Mouse (Mus musculus) adrenal gland, postnatal 10 days (tissue): ENCODE measurements around the gene Plcg2. TPM values are rescaled to one million over a fixed set of nuclear protein-coding genes. Genes with fewer than 3 reads are reported as not detected.

Experiments used
- DNase-seq: peaks from one replicate; pipeline ENCODE4 v3.0.0; 2021; ENCODE audit warnings: mixed read lengths
- long read RNA-seq, 2 experiments: library from polyadenylated mRNA; stranded (forward); transcript quantifications; one replicate each; pipeline ENCODE4 v2.0.0; 2021
- total RNA-seq, 2 experiments: library from RNA; stranded (reverse); gene quantifications; 2 replicates each; pipeline ENCODE4 v1.2.3; 2021

Gene Plcg2
- total RNA-seq, result 1 to 10 TPM; 4.9 to 5.1 TPM
- long read RNA-seq, experiment 1, full-length matches to known transcripts, result 3 of 4 reads
- long read RNA-seq, experiment 1, partial matches to known transcripts, result 1 of 4 reads
- long read RNA-seq, experiment 1, other reads (novel, unspliced or antisense), result 0 of 4 reads
- long read RNA-seq, experiment 2, full-length matches to known transcripts, result 4 of 4 reads
- long read RNA-seq, experiment 2, partial matches to known transcripts, result 0 of 4 reads
- long read RNA-seq, experiment 2, other reads (novel, unspliced or antisense), result 0 of 4 reads

DNA sequence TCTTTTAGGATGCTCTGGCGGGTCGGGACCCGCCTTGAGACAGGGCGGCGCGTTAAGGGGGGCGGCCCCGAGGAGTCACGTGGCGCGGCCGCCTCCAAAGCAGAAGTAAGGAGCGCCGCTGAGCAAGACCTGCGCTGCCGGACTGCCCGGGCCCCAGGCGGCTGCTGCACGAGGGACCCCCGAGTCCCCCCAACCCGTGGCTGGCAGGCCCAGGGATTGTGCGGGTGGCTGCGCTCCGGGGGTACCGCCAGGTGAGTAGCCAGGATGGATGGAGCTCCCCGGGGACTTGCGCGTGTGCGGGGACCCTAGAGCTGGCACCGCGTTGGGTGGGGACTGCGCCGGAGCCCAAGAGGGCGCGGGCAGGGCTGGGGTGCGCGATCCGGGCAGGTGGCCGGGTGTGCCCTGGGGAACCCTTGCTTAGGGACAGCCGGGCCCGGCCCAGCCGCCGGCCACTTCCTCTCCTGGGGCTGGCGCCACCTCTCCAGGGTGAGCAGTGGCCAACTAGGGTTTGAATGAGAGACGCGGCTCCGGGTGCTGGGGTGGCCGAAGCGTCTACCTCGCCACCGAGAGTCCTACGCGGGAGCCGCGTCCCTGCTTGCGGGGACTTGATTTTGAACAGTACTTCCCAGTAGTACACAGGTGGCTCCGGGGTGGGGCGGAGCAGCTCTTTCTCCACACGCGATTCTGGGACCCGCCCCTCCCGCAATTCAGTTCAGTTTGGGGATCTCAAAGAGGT, at the start of gene Plcg2:
Plcg2 (plus strand) TSS at position 113 of the 736 bp plus-strand sequence.
- DNase-seq, result peak; percentile 57

DNA sequence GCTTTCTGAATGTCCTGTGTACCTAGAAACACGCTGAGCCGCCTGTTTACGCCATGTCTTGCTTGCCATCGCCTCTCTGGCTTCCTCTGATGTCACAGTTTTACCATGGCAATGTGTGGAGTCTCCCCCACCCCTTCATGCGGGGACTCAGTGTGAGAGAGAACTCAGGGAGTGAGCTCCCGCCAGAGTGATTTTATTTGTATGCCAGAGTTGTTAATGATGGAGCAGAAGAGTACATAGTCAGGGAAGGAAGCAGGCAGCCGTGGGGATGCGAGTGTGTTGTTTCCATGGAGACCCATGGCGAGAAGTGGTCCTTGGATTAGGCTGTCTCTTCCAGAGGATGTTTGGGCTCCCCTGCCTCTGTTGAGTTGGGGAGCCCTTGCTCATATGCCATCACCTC, 47.0 kb upstream of the Plcg2 start:
- DNase-seq, result no peak

DNA sequence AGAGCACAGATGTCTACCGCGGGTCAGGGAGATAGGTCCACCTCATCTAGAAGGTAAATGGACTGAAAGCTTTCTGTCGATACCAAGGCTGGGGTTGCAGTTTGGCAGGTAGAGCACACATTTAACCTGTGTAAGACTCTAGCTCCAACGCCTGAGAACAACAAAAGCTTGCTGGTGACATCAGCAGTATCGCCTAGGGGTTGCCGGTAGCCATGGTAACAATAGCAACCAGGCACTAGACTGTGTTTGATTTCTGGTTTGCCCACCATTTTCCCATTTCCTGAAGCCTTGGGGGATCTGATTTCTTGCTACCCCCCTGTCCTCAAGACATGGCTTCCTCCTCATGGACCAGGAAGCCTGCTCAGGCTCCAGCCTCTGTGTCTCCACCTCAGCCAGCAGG, 44.1 kb upstream of the Plcg2 start:
- DNase-seq, result no peak

DNA sequence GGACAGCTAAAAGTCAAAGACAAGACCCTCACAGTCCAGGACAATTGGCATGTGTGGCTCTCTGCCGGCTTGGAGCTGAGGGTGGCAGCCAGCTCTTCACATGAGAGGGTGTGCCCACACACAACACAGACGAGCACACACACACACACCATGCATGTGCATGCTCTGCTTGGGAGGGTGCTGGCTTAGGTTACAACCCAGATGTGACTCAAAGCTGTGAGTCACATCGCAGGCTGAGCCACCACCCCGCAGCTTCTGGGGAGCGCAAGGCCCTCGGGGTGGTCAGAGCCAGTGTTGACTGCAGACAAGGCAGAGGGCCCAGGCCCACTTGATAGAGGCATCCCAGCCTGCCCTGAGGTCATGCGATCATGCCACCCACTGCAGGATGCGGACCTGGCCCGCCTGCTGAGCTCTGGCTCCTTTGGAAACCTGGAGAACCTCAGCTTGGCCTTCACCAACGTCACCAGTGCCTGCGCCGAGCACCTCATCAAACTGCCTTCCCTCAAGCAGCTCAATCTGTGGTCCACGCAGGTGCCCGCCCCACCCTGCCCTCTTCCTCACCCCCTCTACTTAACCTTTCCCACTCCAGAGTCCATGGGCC, 43.5 kb upstream of the Plcg2 start:
- peak; percentile 47 for DNase-seq

DNA sequence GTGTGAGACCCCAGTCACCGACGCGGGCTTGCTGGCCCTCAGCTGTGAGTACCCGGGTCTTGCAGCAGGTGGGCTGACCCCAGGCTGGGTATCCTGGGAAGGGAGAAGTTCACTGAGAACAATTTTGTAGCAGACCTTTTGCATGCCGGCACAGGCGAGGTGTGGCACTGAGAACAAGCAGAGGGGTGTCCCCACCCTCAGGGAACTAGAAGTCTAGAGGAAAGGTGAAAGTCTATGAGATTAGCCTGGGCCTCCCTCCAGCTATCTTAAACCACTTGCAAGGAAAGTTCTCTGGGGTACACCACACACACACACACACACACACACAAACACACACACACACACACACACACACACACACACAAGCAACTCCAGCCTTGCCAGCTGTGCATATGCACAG, 42.4 kb upstream of the Plcg2 start:
- DNase-seq, result no peak

DNA sequence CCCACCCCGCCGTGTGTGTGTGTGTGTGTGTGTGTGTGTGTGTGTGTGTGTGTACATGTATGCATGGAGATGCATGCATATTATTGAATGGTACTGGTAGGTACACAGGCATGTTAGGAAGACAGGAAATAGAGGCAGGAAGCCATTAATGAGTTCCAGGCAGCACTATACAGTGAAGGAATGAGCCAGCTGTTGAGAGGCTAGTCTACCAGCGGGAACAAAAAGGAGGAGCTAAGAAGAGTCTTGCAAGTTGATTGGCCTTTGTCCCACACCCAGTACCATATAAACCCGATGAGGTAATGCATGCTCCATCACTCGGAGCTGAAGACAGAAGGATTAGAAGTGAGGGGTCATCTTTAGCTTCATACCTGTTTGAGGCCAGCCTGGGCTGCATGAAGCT, 39.7 kb upstream of the Plcg2 start:
- no peak for DNase-seq

DNA sequence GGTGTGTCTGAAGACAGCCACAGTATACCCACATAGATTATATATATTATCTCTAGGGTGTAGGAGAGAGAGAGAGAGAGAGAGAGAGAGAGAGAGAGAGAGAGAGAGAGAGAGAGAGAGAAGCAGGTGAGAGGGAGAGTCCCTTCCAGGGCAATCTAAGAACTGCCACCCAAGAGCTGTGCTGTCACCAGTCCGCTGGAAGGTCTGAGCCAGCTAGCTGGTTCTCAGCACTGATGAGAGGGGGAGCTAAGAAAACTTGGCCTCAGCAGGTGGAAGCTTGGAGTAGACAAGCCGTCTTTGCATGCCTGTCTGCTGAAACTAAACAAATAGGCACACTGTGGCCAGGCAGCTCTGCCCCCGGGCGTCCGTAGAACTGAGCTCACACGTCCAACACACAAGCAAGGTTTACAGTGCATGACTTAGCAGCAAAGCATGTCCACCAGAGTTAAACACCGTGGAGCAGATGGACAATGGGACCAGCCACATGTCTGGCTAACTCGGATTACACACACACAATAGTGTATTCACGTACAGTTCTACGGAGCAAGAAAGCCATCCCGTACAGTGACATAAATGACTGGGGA, 35.3 kb upstream of the Plcg2 start:
- no peak for DNase-seq

DNA sequence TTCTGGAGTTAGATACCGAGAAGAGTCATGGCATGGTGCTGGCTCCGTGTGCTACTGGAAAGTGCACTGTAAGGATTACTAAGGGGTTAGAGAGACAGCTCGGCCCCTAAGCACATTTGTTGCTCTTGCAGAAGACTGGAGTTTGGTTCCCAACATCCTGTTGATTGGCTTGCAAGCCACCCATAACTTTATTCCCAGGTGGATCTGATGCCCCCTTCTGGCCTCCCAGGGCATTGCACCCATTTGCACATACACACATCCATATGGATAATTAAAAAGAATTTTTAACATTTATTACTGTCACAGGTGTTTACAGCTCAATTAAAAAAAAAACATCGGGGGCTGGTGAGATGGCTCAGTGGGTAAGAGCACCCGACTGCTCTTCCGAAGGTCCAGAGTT, 33.6 kb upstream of the Plcg2 start:
- DNase-seq, result peak; percentile 33

DNA sequence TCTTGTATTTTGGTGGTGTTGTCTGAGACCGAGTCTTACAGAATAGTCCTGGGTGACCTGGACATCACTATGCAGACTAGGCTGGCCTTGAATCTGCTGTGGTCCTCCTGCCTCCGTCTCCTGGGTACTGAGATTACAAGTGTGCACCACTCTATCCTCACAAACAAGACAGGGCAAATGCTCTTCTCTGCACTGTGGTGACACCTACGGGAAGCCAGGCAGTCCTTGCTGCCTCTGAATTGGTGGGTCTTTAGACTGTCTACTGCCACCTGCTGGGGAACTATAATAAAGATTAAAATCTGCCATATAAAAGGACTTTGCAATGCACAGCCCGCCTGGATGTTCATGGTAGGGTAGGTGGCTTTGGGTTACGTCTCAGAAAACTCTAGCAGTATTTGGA, 32.8 kb upstream of the Plcg2 start:
- peak; percentile 73 for DNase-seq

DNA sequence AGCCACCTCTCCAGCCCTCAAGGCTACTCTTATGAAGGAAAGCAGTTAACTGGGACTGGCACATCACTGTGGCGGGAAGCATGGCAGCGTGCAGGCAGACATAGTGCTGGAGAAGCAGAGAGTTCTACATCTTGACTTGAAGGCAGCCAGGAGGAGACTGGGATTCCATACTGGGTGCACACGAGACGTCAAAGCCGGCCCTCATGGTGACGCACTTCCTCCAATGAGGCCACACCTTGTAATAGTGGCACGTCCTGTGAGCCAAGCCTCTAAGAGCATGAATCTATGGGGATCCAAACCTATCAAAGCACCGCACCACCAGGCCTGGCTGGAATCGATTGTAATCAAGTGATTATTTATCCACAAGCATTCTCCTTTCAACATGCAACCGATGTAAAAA, 30.6 kb upstream of the Plcg2 start:
- DNase-seq, result no peak

DNA sequence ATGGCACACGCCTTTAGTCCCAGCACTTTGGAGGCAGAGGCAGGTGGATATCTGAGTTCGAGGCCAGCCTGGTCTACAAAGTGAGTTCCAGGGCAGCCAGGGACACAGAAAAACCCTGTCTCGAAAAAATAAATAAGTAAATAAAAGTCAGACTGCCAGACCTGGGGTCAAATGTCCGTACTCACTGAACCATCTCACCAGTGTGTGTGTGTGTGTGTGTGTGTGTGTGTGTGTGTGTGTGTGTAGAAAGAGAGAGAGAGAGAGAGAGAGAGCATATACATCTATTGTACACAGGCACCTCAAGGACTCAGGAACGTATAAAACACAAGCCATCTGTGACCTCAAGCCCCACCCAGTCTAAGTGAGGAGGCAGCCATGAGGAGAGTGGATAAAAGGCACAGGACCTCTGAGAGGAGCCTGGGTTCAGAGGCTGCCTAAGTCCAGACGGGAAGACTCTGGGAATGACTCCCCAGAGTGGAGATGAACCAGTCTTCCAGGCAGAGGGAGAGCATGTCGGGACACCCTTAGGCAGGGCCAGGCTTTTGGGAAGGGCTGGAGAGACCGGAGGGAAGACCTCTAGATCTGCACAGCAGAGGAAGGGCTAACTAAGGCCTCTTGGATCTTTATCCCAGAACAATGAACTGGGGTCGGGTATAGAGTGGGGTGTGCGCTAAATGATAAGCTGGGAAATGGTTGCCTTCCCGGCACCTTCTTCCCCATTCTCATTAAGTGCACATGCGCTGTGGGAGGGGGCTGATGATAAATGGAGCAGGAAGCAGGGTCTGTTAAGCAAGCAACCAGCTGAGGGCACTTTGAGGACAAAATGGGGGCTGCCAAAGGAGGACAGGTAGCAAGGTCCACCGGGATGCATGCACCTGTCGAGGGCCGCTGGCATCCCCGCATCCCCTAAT, 28.4 kb upstream of the Plcg2 start:
- DNase-seq, result no peak

DNA sequence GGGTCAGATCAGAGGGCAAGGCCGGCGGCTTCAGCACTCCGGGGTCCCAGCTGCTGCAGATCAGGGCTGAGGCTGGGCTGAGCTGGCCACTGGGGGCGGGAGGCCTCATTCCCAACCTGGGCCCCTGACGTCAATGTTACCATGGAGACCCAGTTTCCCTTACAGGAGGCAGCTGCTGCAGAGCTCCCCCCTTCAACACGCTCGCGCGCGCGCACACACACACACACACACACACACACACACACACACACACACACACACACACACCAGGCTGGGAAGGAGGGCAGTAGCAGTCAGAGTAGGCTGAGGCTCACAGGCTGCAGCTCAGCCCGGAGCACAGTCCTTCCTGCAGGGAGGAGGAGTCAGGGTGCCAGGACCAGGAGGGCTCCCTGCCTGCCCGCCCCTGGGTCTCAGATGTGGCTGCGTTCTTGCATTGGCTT, 27.7 kb upstream of the Plcg2 start:
- peak; percentile 80 for DNase-seq

DNA sequence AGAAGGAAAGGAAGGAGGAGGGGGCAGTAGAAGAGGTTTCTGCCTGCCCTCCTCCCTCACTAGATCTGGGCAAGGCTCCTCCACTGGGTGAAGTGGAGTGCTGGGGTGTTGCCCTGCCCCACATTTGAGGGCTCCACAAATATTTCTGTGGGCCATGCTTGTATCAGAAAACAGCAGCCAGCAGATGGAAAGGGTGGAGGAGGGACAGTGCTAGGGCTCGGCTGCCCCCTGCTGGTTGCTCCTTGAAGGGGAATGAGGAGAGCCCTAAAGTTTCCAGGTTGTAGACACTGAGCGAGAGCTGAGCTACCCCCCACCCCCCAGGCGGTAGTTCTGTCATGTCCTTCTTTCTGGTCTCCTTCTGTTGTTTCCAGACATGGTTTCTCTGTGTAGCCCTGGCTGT, 26.9 kb upstream of the Plcg2 start:
- peak; percentile 80 for DNase-seq

DNA sequence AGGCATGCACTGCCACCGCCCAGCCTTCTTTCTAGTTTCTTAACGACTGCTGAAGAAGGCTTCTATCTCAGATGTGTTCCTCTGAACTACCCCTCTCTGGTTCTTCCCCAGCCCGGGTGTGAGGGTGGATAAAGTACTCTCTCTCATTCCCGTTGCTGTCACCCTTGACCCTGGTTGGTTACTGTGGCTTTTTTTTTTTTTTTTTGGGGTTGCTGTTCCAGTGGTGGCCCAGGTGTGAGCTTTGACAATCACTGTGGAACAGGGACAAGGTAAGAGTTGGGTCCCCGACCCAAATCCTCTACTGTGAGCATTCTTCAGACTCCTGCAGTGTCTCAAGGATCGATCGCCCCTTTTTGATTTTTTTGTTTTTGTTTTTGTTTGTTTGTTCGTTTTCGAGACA, 26.4 kb upstream of the Plcg2 start:
- DNase-seq, result no peak

DNA sequence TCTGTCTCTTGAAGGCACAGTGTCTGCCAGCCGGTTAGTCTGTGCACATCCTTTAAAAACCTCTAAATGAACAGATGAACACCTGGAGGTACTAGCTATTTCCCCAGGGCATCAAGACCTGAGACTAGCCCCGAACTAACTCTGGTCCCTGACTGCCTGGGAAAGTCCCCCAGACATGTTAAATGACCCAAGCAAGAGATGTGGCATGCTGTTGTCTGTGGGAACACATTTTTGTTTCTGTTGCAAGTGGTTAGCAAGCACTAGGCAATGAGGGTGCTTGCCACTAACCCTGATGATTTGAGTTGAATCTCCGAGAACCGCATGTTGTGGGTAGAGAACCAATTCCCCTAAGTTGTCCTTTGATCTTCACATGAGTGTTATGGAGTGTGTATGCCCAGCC, 25.8 kb upstream of the Plcg2 start:
- no peak for DNase-seq

DNA sequence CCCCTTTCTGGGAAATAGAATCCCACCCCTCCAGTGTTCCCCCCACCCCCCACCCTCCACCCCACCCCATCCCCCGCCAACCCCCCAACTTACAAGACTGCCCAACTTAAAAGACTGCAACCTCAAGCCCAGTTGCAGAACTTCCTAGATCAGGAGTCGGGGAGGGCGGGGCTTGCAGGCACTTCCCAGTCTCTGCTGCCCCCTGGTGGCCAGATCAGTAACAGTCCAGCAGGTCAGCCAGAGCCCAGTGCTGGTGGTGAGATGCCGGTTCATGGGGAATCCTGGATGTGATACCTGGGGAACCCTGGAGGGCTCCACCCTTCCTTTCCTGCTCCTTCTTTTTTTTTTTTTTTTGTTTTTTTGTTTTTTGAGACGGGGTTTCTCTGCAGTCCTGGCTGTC, 23.1 kb upstream of the Plcg2 start:
- peak; percentile 96 for DNase-seq

DNA sequence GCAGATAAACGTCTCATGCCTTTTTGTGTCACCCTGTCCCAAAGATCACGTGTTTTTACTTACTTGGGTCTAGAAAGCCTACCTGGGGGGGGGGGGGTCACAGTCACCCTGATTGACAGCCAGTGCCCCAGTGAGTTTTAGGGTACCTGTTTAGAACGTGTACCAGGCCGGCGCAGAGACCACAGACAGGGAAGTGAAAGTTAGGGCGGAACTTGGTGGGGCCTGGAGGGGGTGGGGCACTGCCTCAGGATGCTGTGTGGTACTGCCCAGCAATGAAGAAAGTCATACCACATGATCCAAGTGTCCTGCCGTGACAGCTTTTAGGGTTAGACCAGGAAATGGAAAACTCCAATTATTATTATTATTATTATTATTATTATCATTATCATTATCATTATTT, 22.3 kb upstream of the Plcg2 start:
- no peak for DNase-seq

DNA sequence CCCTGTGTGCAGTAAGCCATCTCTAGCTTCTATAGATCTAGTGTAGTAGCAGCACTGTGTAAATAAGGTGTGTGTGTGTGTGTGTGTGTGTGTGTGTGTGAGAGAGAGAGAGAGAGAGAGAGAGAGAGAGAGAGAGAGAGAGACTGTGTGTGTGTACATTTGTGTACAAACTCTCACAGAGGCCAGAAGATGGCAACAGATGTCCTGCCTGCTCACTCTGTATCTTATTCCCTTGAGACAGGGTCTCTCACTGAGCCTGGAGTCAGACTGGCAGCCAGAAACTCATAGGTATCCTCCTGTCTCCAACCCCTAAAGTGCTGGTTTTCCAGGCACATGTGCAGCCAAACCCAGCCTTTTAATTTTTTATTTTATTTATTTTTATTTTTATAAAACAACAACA, 20.0 kb upstream of the Plcg2 start:
- DNase-seq, result no peak

DNA sequence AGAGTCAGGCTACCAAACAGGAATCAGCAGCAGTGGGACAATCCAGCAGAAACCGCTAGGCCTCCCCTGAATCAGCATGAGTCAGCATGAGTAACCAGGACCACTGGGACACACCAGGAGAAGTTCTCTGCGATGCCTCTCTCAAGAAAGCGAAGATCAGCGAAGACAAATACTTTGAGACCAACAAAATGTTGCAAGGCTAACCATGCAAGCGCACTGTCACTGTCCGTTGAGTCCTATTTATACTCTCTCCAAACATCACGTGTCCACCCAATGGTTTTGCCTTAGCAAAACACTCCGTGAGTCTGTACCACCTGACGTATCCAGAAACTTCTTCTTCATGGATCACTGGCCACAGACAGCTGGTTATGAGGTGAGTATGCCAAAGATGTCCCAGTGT, 18.1 kb upstream of the Plcg2 start:
- DNase-seq, result no peak

DNA sequence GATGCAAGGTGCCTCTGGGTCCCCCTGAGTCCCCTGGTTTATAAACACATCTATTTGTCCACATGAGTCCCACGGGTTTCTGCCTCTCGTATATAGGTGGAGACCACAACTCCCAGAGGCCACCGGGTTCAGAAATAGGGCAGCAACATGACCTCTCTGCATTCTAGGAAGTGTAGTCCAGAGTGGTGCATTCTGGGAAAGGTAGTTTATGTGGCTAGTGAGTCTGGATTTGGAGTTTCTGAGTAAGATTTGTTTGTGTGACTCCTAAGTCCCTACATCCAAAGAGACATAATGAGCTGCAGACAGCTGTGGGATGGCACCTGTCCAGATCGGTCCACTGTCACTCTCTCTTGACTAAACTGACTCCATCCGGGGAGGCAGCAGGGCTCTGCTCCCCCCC, 17.6 kb upstream of the Plcg2 start:
- DNase-seq, result no peak

DNA sequence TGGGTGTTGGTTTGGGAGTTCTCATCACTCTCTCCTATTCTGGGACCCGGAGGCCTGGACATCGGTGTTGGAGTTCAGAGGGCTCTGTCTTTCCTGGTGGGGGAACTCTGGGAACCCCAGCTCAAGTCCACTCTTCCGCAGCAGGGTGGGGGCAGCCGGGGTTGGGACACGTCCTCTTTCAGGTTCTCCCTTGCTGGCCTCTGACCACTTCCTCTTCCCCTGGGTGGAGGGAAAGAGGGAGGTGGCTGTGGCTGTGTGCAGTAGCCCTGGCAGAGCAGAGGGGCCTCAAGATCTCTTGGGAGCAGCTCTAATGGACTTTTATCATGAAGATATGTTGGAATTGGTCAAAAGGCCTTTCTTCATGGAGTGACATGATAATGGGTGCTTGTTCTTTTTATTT, 16.3 kb upstream of the Plcg2 start:
- DNase-seq, result no peak

DNA sequence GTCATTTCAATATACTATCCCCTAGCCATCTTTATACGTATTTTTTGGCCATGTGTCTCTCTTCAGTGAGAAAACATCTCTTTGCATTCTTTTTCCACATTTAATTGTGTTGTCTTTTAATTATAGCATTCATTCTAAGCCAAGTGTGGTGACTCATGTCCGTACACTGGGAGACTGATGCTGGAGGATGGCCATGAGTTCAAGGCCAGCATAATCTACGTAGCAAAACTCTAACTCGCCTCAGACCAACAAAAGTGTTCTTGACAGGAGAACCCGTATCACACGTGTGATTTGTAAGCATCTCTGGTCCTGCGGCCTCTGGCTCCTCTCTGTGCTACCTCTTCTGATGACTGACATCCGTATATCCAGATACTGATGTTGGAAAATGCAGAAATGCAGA, 13.4 kb upstream of the Plcg2 start:
- DNase-seq, result peak; percentile 26
